Mouse (Mus musculus) CH12.LX (cell line): Measurements from ENCODE around the gene Tmem218. TPM values are rescaled to one million over a fixed set of nuclear protein-coding genes. Genes with fewer than 3 reads are reported as not detected.

Source experiments
- DNase-seq: peaks from one replicate; pipeline ENCODE4 v3.0.0-alpha.2; 2013; ENCODE audit errors: extremely low read depth
- H3K27ac ChIP-seq: 2 replicates; pipeline ENCODE4 v1.5.1; 2012; ENCODE audit warnings: low read depth, mild to moderate bottlenecking, control low read depth, moderate library complexity; ENCODE audit not compliant: insufficient read depth
- H3K27me3 ChIP-seq: replicated peaks from 2 replicates; pipeline ENCODE3; 2012; ENCODE audit warnings: inconsistent platforms
- H3K36me3 ChIP-seq, 2 experiments: replicated peaks in 1 of 2; 2 replicates each; pipeline versions ENCODE3 to v1.6.1; 2012; ENCODE audit warnings: inconsistent platforms in 1 of 2, low read length in 1 of 2, mild to moderate bottlenecking in 1 of 2, mixed read lengths in 1 of 2, moderate library complexity in 1 of 2; ENCODE audit not compliant: control insufficient read depth in 1 of 2, insufficient read depth in 1 of 2
- H3K4me1 ChIP-seq, 2 experiments: 2 replicates each; pipeline ENCODE4 v1.6.1; 2012; ENCODE audit warnings: inconsistent platforms in 1 of 2, moderate library complexity in 1 of 2; ENCODE audit not compliant: insufficient read depth in 2 of 2, control insufficient read depth in 1 of 2
- H3K4me2 ChIP-seq: 2 replicates; pipeline ENCODE4 v1.6.1; 2012; ENCODE audit warnings: low read depth, mild to moderate bottlenecking, control low read depth; ENCODE audit not compliant: poor library complexity, insufficient read depth, severe bottlenecking
- H3K4me3 ChIP-seq, 3 experiments: fragments of 150-350 bp in 1 of 3; sonication (generic) in 1 of 3; replicated peaks in 1 of 3; 2 replicates each; pipeline versions ENCODE3 to v1.5.1; 2011 to 2012; ENCODE audit warnings: low read depth in 2 of 3, low read length in 2 of 3, mild to moderate bottlenecking in 2 of 3, moderate library complexity in 2 of 3, control low read depth in 1 of 3, improper control_type of control experiment in 1 of 3, inconsistent platforms in 1 of 3, mixed read lengths in 1 of 3; ENCODE audit not compliant: poor library complexity in 1 of 3
- H3K79me2 ChIP-seq: replicated peaks from 2 replicates; pipeline ENCODE4 v1.6.1; 2012; ENCODE audit warnings: mild to moderate bottlenecking, moderate library complexity; ENCODE audit not compliant: control insufficient read depth, poor library complexity, insufficient read depth, severe bottlenecking; ENCODE audit errors: extremely low read depth
- H3K9ac ChIP-seq: 2 replicates; pipeline ENCODE4 v1.6.1; 2012; ENCODE audit warnings: low read depth, mild to moderate bottlenecking, control low read depth, moderate library complexity; ENCODE audit not compliant: insufficient read depth
- H3K9me3 ChIP-seq: replicated peaks from 2 replicates; pipeline ENCODE3; 2012; ENCODE audit warnings: low read length, inconsistent platforms, mixed read lengths
- GABPA ChIP-seq: IDR thresholded peaks from 2 replicates; pipeline ENCODE4 v1.6.1; 2012; ENCODE audit warnings: low read depth, low read length, improper control_type of control experiment, inconsistent platforms; ENCODE audit not compliant: insufficient replicate concordance
- MAX ChIP-seq: IDR thresholded peaks from 2 replicates; pipeline ENCODE4 v1.6.1; 2011; ENCODE audit warnings: low read length, improper control_type of control experiment
- MXI1 ChIP-seq: IDR thresholded peaks from 2 replicates; pipeline ENCODE4 v1.6.1; 2011; ENCODE audit warnings: mild to moderate bottlenecking, low read depth, low read length, improper control_type of control experiment
- POLR2A ChIP-seq: IDR thresholded peaks from 2 replicates; pipeline ENCODE4 v1.6.1; 2011; ENCODE audit warnings: low read depth, mild to moderate bottlenecking, improper control_type of control experiment, low read length
- SIN3A ChIP-seq: IDR thresholded peaks from 2 replicates; pipeline ENCODE4 v1.6.1; 2012; ENCODE audit warnings: low read length, improper control_type of control experiment, inconsistent platforms
- USF1 ChIP-seq: IDR thresholded peaks from 2 replicates; pipeline ENCODE4 v1.6.1; 2014; ENCODE audit warnings: low read depth, mild to moderate bottlenecking, inconsistent platforms, low read length, improper control_type of control experiment
- ZMIZ1 ChIP-seq: IDR thresholded peaks from 2 replicates; pipeline ENCODE4 v1.6.1; 2012; ENCODE audit warnings: low read depth, mild to moderate bottlenecking, inconsistent platforms, low read length, improper control_type of control experiment
- dilution Hi-C: fragments of 300-500 bp; cut with MboI; formaldehyde crosslinking; loops from 2 replicates; pipeline ENCODE4 v1.14.3; 2020; ENCODE audit warnings: low sequenced_read_pairs; ENCODE audit not compliant: extremely low pct_unique_long_range_greater_than_20kb, extremely low pct_ligation_motif_present
- in situ Hi-C: fragments of 300-500 bp; cut with MboI; formaldehyde crosslinking; loops from 3 replicates; pipeline ENCODE4 v1.14.3; 2019; ENCODE audit warnings: low sequenced_read_pairs, low pct_ligation_motif_present, low pct_unique_long_range_greater_than_20kb, mixed read lengths
- polyA plus RNA-seq: library from polyadenylated mRNA; unstranded; fragments of >175 nt; gene quantifications from 2 replicates; pipeline ENCODE4 v1.2.1, GENCODE M21; 2012; ENCODE audit warnings: low read depth; ENCODE audit not compliant: insufficient read length
- total RNA-seq, 2 experiments: library from RNA; depleted of rRNA; stranded (reverse); fragments of 300-350 nt in 1 of 2; fragments of >200 nt in 1 of 2; gene quantifications; 2 replicates each; pipeline ENCODE4 v1.2.3; 2012 to 2014

The Tmem218 gene
- total and polyA plus RNA-seq, 3 experiments: 2.7 to 3.1 (median 3.0) TPM

GRCm38 (mm10) chr9:37266622-37267021, 58.6 kb downstream of the Tmem218 start:
- Histone ChIP-seq H3K36me3 (peaks cover 0 to 2% of the 10 kb centered on the region in 2 experiments), H3K9me3 (no peaks in the 10 kb centered on the region), H3K79me2 (no peaks in the 10 kb centered on the region), H3K4me1 (no peaks in the 10 kb centered on the region), H3K27me3 (no peaks in the 10 kb centered on the region), H3K4me3 (no peak overlapping the region), H3K9ac (no peak overlapping the region), H3K27ac (no peak overlapping the region), H3K4me2 (no peak overlapping the region)
- dilution Hi-C loops: no loop called here
- DNase-seq: no peak
- TF ChIP-seq POLR2A: no peak
- TF ChIP-seq USF1: no peak
- TF ChIP-seq MXI1: no peak
- TF ChIP-seq GABPA: no peak
- TF ChIP-seq SIN3A: no peak
- TF ChIP-seq MAX: no peak
- no peak for TF ChIP-seq ZMIZ1
- in situ Hi-C loops: no loop called here

Other genes starting within 250 kb of the Tmem218 start
- gene Pknox2, start 60.8 kb upstream of the Tmem218 start, total RNA-seq (2012; rRNA removed): not detected in 2 replicates
- 0.08 TPM in 1 of 2 replicates, not detected in the other for gene Pknox2, start 60.8 kb upstream of the Tmem218 start, total RNA-seq (2014; rRNA removed)
- 0.11 TPM in 1 of 2 replicates, not detected in the other for gene Pknox2, start 60.8 kb upstream of the Tmem218 start, polyA plus RNA-seq
- gene Slc37a2, start 47.5 kb downstream of the Tmem218 start, total RNA-seq (2012; rRNA removed): 8.9 and 10.4 TPM in 2 replicates
- 13.0 and 13.4 TPM in 2 replicates for gene Slc37a2, start 47.5 kb downstream of the Tmem218 start, total RNA-seq (2014; rRNA removed)
- 14.3 and 14.5 TPM in 2 replicates for gene Slc37a2, start 47.5 kb downstream of the Tmem218 start, polyA plus RNA-seq
- 5.3 and 6.8 TPM in 2 replicates for gene Ccdc15, start 140.2 kb downstream of the Tmem218 start, total RNA-seq (2012; rRNA removed)
- gene Ccdc15, start 140.2 kb downstream of the Tmem218 start, total RNA-seq (2014; rRNA removed): 6.3 and 7.0 TPM in 2 replicates
- gene Ccdc15, start 140.2 kb downstream of the Tmem218 start, polyA plus RNA-seq: 6.3 and 7.0 TPM in 2 replicates
- 0.13 TPM in 1 of 2 replicates, not detected in the other for gene Hepacam, start 159.1 kb downstream of the Tmem218 start, total RNA-seq (2012; rRNA removed)
- gene Hepacam, start 159.1 kb downstream of the Tmem218 start, total RNA-seq (2014; rRNA removed): not detected in 2 replicates
- gene Hepacam, start 159.1 kb downstream of the Tmem218 start, polyA plus RNA-seq: 0.07 TPM in 1 of 2 replicates, not detected in the other
- gene Robo4, start 193.7 kb downstream of the Tmem218 start, total RNA-seq (2012; rRNA removed): not detected in 2 replicates
- gene Robo4, start 193.7 kb downstream of the Tmem218 start, total RNA-seq (2014; rRNA removed): not detected in 2 replicates
- not detected in 2 replicates for gene Robo4, start 193.7 kb downstream of the Tmem218 start, polyA plus RNA-seq
- gene Robo3, start 225.0 kb downstream of the Tmem218 start, total RNA-seq (2012; rRNA removed): 0.76 TPM in 2 replicates
- 0.42 and 0.59 TPM in 2 replicates for gene Robo3, start 225.0 kb downstream of the Tmem218 start, total RNA-seq (2014; rRNA removed)
- 0.41 and 1.1 TPM in 2 replicates for gene Robo3, start 225.0 kb downstream of the Tmem218 start, polyA plus RNA-seq